Mouse (Mus musculus): ENCODE data around the gene Arl14. TPM values are rescaled to one million over a fixed set of nuclear protein-coding genes. Genes with fewer than 3 reads are reported as not detected.
"Not testable (repeated sequence)": the region's sequence is repeated elsewhere in the genome, so short reads cannot be mapped to it uniquely, and the experiment has no call there.

Gene Arl14
- polyA plus RNA-seq, 1 experiment = not detected

- no peaks in the 10 kb centered on the region for H3K9me3 ChIP-seq (ENCODE audit: control insufficient read depth, low read length)
- H3K36me3 ChIP-seq (ENCODE audit: control insufficient read depth) = no peaks in the 10 kb centered on the region
- no peak for TF ChIP-seq GATA1 (IDR thresholded peaks at IDR 0.05; ENCODE audit: low read length)
- no peak for TF ChIP-seq TAL1 (IDR thresholded peaks at IDR 0.05; ENCODE audit: low read length)
- no peaks in the 10 kb centered on the region for H3K4me1 ChIP-seq (ENCODE audit: control insufficient read depth)
- H3K4me3 ChIP-seq (replicated peaks) = no peak overlapping the region
- H3K27me3 ChIP-seq (ENCODE audit: control insufficient read depth) = no peaks in the 10 kb centered on the region
Measured at GRCm38 (mm10) chr3:69226496-69226895, 4.3 kb downstream of the Arl14 start.

- H3K27me3 ChIP-seq (ENCODE audit: control insufficient read depth) = no peaks in the 10 kb centered on the region
- H3K36me3 ChIP-seq (ENCODE audit: control insufficient read depth) = no peaks in the 10 kb centered on the region
- no peak for TF ChIP-seq GATA1 (IDR thresholded peaks at IDR 0.05; ENCODE audit: low read length)
- no peak for TF ChIP-seq TAL1 (IDR thresholded peaks at IDR 0.05; ENCODE audit: low read length)
- no peaks in the 10 kb centered on the region for H3K4me1 ChIP-seq (ENCODE audit: control insufficient read depth)
- H3K4me3 ChIP-seq (replicated peaks) = no peak overlapping the region
- H3K9me3 ChIP-seq (ENCODE audit: control insufficient read depth, low read length) = no peaks in the 10 kb centered on the region
Measured at GRCm38 (mm10) chr3:69228002-69228401, 5.8 kb downstream of the Arl14 start.

- Histone ChIP-seq H3K4me3 (replicated peaks) (no peak overlapping the region), H3K36me3 (ENCODE audit: control insufficient read depth) (no peaks in the 10 kb centered on the region), H3K27me3 (ENCODE audit: control insufficient read depth) (no peaks in the 10 kb centered on the region), H3K9me3 (ENCODE audit: control insufficient read depth, low read length) (no peaks in the 10 kb centered on the region), H3K4me1 (ENCODE audit: control insufficient read depth) (no peaks in the 10 kb centered on the region; the same call in 1 of the 2 replicates)
- no peak for TF ChIP-seq TAL1 (IDR thresholded peaks at IDR 0.05; ENCODE audit: low read length)
- TF ChIP-seq GATA1 (IDR thresholded peaks at IDR 0.05; ENCODE audit: low read length) = no peak
Measured at GRCm38 (mm10) chr3:69231522-69232138, 9.4 kb downstream of the Arl14 start.

GRCm38 (mm10) chr3:69233552-69234189, 11.5 kb downstream of the Arl14 start:
- not testable (repeated sequence) for H3K9me3 ChIP-seq (ENCODE audit: control insufficient read depth, low read length); H3K36me3 ChIP-seq (ENCODE audit: control insufficient read depth); H3K4me1 ChIP-seq (ENCODE audit: control insufficient read depth); H3K4me3 ChIP-seq (replicated peaks); H3K27me3 ChIP-seq (ENCODE audit: control insufficient read depth)

GRCm38 (mm10) chr3:69234525-69234924, 12.3 kb downstream of the Arl14 start:
- Histone ChIP-seq H3K36me3 (ENCODE audit: control insufficient read depth) (no peaks in the 10 kb centered on the region), H3K27me3 (ENCODE audit: control insufficient read depth) (no peaks in the 10 kb centered on the region), H3K4me1 (ENCODE audit: control insufficient read depth) (no peaks in the 10 kb centered on the region; the same call in 1 of the 2 replicates), H3K9me3 (ENCODE audit: control insufficient read depth, low read length) (no peaks in the 10 kb centered on the region), H3K4me3 (replicated peaks) (no peak overlapping the region)
- no peak for TF ChIP-seq TAL1 (IDR thresholded peaks at IDR 0.05; ENCODE audit: low read length)
- no peak for TF ChIP-seq GATA1 (IDR thresholded peaks at IDR 0.05; ENCODE audit: low read length)

- Histone ChIP-seq H3K9me3 (ENCODE audit: control insufficient read depth, low read length) (no peaks in the 10 kb centered on the region), H3K36me3 (ENCODE audit: control insufficient read depth) (no peaks in the 10 kb centered on the region), H3K27me3 (ENCODE audit: control insufficient read depth) (no peaks in the 10 kb centered on the region), H3K4me3 (replicated peaks) (no peak overlapping the region), H3K4me1 (ENCODE audit: control insufficient read depth) (no peaks in the 10 kb centered on the region; the same call in 1 of the 2 replicates)
- TF ChIP-seq TAL1 (IDR thresholded peaks at IDR 0.05; ENCODE audit: low read length) = no peak
- TF ChIP-seq GATA1 (IDR thresholded peaks at IDR 0.05; ENCODE audit: low read length) = no peak
Measured at GRCm38 (mm10) chr3:69235806-69236205, 13.6 kb downstream of the Arl14 start.

- no peaks in the 10 kb centered on the region for H3K9me3 ChIP-seq (ENCODE audit: control insufficient read depth, low read length)
- H3K4me3 ChIP-seq (replicated peaks) = no peak overlapping the region
Measured at GRCm38 (mm10) chr3:69236491-69236890, 14.3 kb downstream of the Arl14 start.

GRCm38 (mm10) chr3:69238141-69238851, 16.1 kb downstream of the Arl14 start:
- TF ChIP-seq TAL1 (IDR thresholded peaks at IDR 0.05; ENCODE audit: low read length) = no peak
- TF ChIP-seq GATA1 (IDR thresholded peaks at IDR 0.05; ENCODE audit: low read length) = no peak
- no peaks in the 10 kb centered on the region for H3K9me3 ChIP-seq (ENCODE audit: control insufficient read depth, low read length)
- no peaks in the 10 kb centered on the region; the same call in 1 of the 2 replicates for H3K4me1 ChIP-seq (ENCODE audit: control insufficient read depth)
- no peaks in the 10 kb centered on the region for H3K36me3 ChIP-seq (ENCODE audit: control insufficient read depth)
- H3K27me3 ChIP-seq (ENCODE audit: control insufficient read depth) = no peaks in the 10 kb centered on the region
- H3K4me3 ChIP-seq (replicated peaks) = no peak overlapping the region

More at GRCm38 (mm10) chr3:69236491-69236890, 14.3 kb downstream of the Arl14 start:
- Histone ChIP-seq H3K4me1 (ENCODE audit: control insufficient read depth) (no peaks in the 10 kb centered on the region; the same call in 1 of the 2 replicates), H3K36me3 (ENCODE audit: control insufficient read depth) (no peaks in the 10 kb centered on the region), H3K27me3 (ENCODE audit: control insufficient read depth) (no peaks in the 10 kb centered on the region)
- no peak for TF ChIP-seq GATA1 (IDR thresholded peaks at IDR 0.05; ENCODE audit: low read length)
- no peak for TF ChIP-seq TAL1 (IDR thresholded peaks at IDR 0.05; ENCODE audit: low read length)

- no peaks in the 10 kb centered on the region for H3K9me3 ChIP-seq (ENCODE audit: control insufficient read depth, low read length)
- H3K36me3 ChIP-seq (ENCODE audit: control insufficient read depth) = no peaks in the 10 kb centered on the region
- H3K27me3 ChIP-seq (ENCODE audit: control insufficient read depth) = no peaks in the 10 kb centered on the region
- H3K4me1 ChIP-seq (ENCODE audit: control insufficient read depth) = no peaks in the 10 kb centered on the region
- TF ChIP-seq GATA1 (IDR thresholded peaks at IDR 0.05; ENCODE audit: low read length) (no peak), TAL1 (IDR thresholded peaks at IDR 0.05; ENCODE audit: low read length) (no peak)
- no peak overlapping the region for H3K4me3 ChIP-seq (replicated peaks)
Measured at GRCm38 (mm10) chr3:69239246-69239645, 17.0 kb downstream of the Arl14 start.

Measured in erythroblast, embryonic 14.5 days (primary cell).